Mouse (Mus musculus): ENCODE measurements around the gene Spry2.

Gene Spry2

GRCm38 (mm10) chr14:105865381-105865938, 31.2 kb downstream of the Spry2 start:
- no peaks in the 10 kb centered on the region for H3K27me3 ChIP-seq (ENCODE audit: control insufficient read depth, insufficient read depth, low read length, poor library complexity, severe bottlenecking)
- no peaks in the 10 kb centered on the region for H3K36me3 ChIP-seq (ENCODE audit: control insufficient read depth, insufficient read depth, low read length, poor library complexity, severe bottlenecking)
- no peak for DNase-seq (ENCODE audit: low read depth, low spot score)

- DNase-seq (ENCODE audit: low read depth, low spot score) = no peak
- Histone ChIP-seq H3K36me3 (ENCODE audit: control insufficient read depth, insufficient read depth, low read length, poor library complexity, severe bottlenecking) (no peaks in the 10 kb centered on the region), H3K27me3 (ENCODE audit: control insufficient read depth, insufficient read depth, low read length, poor library complexity, severe bottlenecking) (no peaks in the 10 kb centered on the region)
Measured at GRCm38 (mm10) chr14:105862199-105862598, 34.4 kb downstream of the Spry2 start.

- H3K36me3 ChIP-seq (ENCODE audit: control insufficient read depth, insufficient read depth, low read length, poor library complexity, severe bottlenecking) = no peaks in the 10 kb centered on the region
- H3K27me3 ChIP-seq (ENCODE audit: control insufficient read depth, insufficient read depth, low read length, poor library complexity, severe bottlenecking) = no peaks in the 10 kb centered on the region
- no peak for DNase-seq (ENCODE audit: low read depth, low spot score)
Measured at GRCm38 (mm10) chr14:105860920-105861319, 35.7 kb downstream of the Spry2 start.

GRCm38 (mm10) chr14:105860276-105860675, 36.3 kb downstream of the Spry2 start:
- no peaks in the 10 kb centered on the region for H3K27me3 ChIP-seq (ENCODE audit: control insufficient read depth, insufficient read depth, low read length, poor library complexity, severe bottlenecking)
- no peaks in the 10 kb centered on the region for H3K36me3 ChIP-seq (ENCODE audit: control insufficient read depth, insufficient read depth, low read length, poor library complexity, severe bottlenecking)
- no peak for DNase-seq (ENCODE audit: low read depth, low spot score)

- no peak for DNase-seq (ENCODE audit: low read depth, low spot score)
- Histone ChIP-seq H3K27me3 (ENCODE audit: control insufficient read depth, insufficient read depth, low read length, poor library complexity, severe bottlenecking) (no peaks in the 10 kb centered on the region), H3K36me3 (ENCODE audit: control insufficient read depth, insufficient read depth, low read length, poor library complexity, severe bottlenecking) (no peaks in the 10 kb centered on the region)
Measured at GRCm38 (mm10) chr14:105859876-105860275, 36.7 kb downstream of the Spry2 start.

GRCm38 (mm10) chr14:105859368-105859767, 37.3 kb downstream of the Spry2 start:
- no peak for DNase-seq (ENCODE audit: low read depth, low spot score)
- no peaks in the 10 kb centered on the region for H3K36me3 ChIP-seq (ENCODE audit: control insufficient read depth, insufficient read depth, low read length, poor library complexity, severe bottlenecking)
- H3K27me3 ChIP-seq (ENCODE audit: control insufficient read depth, insufficient read depth, low read length, poor library complexity, severe bottlenecking) = no peaks in the 10 kb centered on the region

- Histone ChIP-seq H3K27me3 (ENCODE audit: control insufficient read depth, insufficient read depth, low read length, poor library complexity, severe bottlenecking) (no peaks in the 10 kb centered on the region), H3K36me3 (ENCODE audit: control insufficient read depth, insufficient read depth, low read length, poor library complexity, severe bottlenecking) (no peaks in the 10 kb centered on the region)
- DNase-seq (ENCODE audit: low read depth, low spot score) = no peak
Measured at GRCm38 (mm10) chr14:105858935-105859334, 37.7 kb downstream of the Spry2 start.

GRCm38 (mm10) chr14:105851359-105852067, 45.1 kb downstream of the Spry2 start:
- DNase-seq (ENCODE audit: low read depth, low spot score) = no peak
- no peaks in the 10 kb centered on the region for H3K27me3 ChIP-seq (ENCODE audit: control insufficient read depth, insufficient read depth, low read length, poor library complexity, severe bottlenecking)

More at GRCm38 (mm10) chr14:105851359-105852067, 45.1 kb downstream of the Spry2 start:
- H3K36me3 ChIP-seq (ENCODE audit: control insufficient read depth, insufficient read depth, low read length, poor library complexity, severe bottlenecking) = no peaks in the 10 kb centered on the region
